Comparison of ENCODE assay signal across 11 mouse cellular contexts in the genomic region with DNA sequence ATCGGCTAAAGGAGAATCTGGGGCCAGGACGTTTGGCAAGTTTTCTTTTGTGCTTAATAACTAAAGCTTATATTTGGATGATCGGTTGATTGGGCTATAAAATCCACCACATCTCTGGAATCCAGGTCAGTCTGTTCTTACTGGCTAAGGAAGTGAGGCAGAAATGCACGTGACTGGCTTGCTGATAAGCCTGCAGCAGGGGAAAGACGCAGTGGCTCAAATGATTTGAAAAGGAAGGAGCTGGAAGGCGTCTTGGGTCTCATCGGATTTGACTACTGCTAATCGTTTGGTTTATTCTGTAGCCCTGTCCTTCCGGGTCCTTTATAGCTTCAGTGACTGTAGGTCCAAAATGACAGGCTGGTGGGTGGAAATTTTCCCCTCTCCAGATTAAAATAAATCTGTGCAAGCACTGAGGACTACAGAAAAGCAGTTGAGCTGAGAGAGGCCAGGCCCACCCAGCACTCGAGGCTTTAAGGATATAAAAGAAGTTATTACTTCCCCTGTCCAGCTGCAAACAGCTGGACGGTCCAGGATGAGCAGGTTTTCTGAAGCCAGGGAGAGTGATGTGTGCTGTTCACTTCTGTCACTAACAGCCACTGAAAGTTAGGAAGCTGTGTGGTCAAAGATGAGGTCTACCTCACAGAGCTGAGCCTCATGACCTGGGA. TPM values are rescaled to one million over a fixed set of nuclear protein-coding genes. Genes with fewer than 3 reads are reported as not detected.
A peak's percentile ranks its signal among the peaks of the same experiment; 100 is the strongest.
DNase-seq lines count a peak whose midpoint lies in the region; ATAC-seq and TF ChIP-seq lines count a peak whose summit lies in the region.
"Had no signal": no experiment of that assay in that cellular context is flagged by ENCODE, and none has a peak within 500 bp of the region (broad histone marks: within the 10 kb centered on the region; RNA-seq: fewer than 3 reads in every experiment).

No protein-coding gene starts in this region.

- TF ChIP-seq CTCF in layer of hippocampus, adult 2 months (conservative IDR thresholded peaks at IDR 0.05) = no peak
- TF ChIP-seq CTCF in lung, adult 2 months (IDR thresholded peaks at IDR 0.05; ENCODE audit: insufficient read depth, low read length) = no peak

- peak in 1 of 2 experiments; percentile 19 for DNase-seq in layer of hippocampus, adult 2 months (ENCODE audit: low spot score in 2 of 2)
- no peak for DNase-seq in layer of hippocampus, adult 9-10 months (ENCODE audit: low spot score)
- DNase-seq in heart, postnatal 14 days = peak; percentile 26 to 27
- peak; percentile 29 to 65 for DNase-seq in layer of hippocampus, postnatal 14 days (ENCODE audit: low spot score in 2 of 2)
- DNase-seq in right cerebral cortex, postnatal 10 days (ENCODE audit: low spot score in 2 of 2) = peak; percentile 78 to 86
- DNase-seq in T-cell, adult 2 months (ENCODE audit: low spot score) = no peak
- DNase-seq in lung, adult 2 months = no peak
- DNase-seq: thymus, postnatal 25 days had no signal

- 36% methylated on average over 11 of the region's 11 CpGs for WGBS in lung, adult 2 months

- intact Hi-C loops in heart, postnatal 14 days (cut with DNase I) = no loop called here

- H3K27ac ChIP-seq in layer of hippocampus, adult 2 months = peak overlapping the region; percentile 88
- H3K27ac ChIP-seq: limb, embryonic 10.5 days had no signal

- 0 out of 2 replicates have a peak, but pooled peaks cover 4% of the 10 kb centered on the region for H3K4me1 ChIP-seq in lung, adult 2 months (ENCODE audit: control insufficient read depth, insufficient read depth, low read length)
- H3K4me1 ChIP-seq: limb, embryonic 10.5 days had no signal

- ATAC-seq in CD4-positive, CD25-positive, alpha-beta regulatory T cell, adult 4 months = no peak
- ATAC-seq: Patski had no signal

- no peak overlapping the region for H3K4me3 ChIP-seq in layer of hippocampus, adult 2 months
- H3K4me3 ChIP-seq in lung, adult 2 months (replicated peaks; ENCODE audit: extremely low read depth, low read depth, low read length) = no peak overlapping the region
- H3K4me3 ChIP-seq: limb, embryonic 10.5 days had no signal

- no peak for TF ChIP-seq POLR2A in lung, adult 2 months (IDR thresholded peaks at IDR 0.05; ENCODE audit: borderline replicate concordance, extremely low read depth, low read depth, low read length)

RNA-seq across cellular contexts. Expression of gene Gpr156, which starts 57.7 kb away (rescaled TPM):
- total RNA-seq in layer of hippocampus, adult 2 months (2021) = under 1 TPM; 0.74 to 0.81 TPM
- under 1 TPM in 1 of 2 experiments, not detected in 1; 0.07 TPM for total RNA-seq in heart, postnatal 14 days (2021)
- 1 to 10 TPM; 1.1 to 1.2 TPM for total RNA-seq in layer of hippocampus, postnatal 14 days (2021)
- polyA plus RNA-seq in CD4-positive, CD25-positive, alpha-beta regulatory T cell, adult 4 months (2017; shearing (Covaris generic)) = not detected
- polyA plus RNA-seq in lung, adult 2 months (2012; rRNA removed) = 0.12 and 0.22 TPM in 2 replicates

Comparison
In these comparisons a context has a peak if more than half of its experiments do, and no peak if none do; other contexts are left out.
1. DNase-seq: peak in heart, postnatal 14 days (2 of 2), layer of hippocampus, postnatal 14 days (2 of 2) and right cerebral cortex, postnatal 10 days (2 of 2); none in layer of hippocampus, adult 9-10 months (single experiment), T-cell, adult 2 months (single experiment) and lung, adult 2 months (single experiment).